Mouse (Mus musculus) kidney, adult 11 months (tissue): Measurements from ENCODE around the gene Slc1a2.

ENCODE experiments used
- DNase-seq: peaks from one replicate; pipeline ENCODE4 v3.0.0; 2022

Gene Slc1a2

GRCm38 (mm10) chr2:102658163-102658660 lies at the start of gene Slc1a2:
TSS of gene Slc1a2 (plus strand) at chr2:102658659.
- DNase-seq, result no peak

DNA sequence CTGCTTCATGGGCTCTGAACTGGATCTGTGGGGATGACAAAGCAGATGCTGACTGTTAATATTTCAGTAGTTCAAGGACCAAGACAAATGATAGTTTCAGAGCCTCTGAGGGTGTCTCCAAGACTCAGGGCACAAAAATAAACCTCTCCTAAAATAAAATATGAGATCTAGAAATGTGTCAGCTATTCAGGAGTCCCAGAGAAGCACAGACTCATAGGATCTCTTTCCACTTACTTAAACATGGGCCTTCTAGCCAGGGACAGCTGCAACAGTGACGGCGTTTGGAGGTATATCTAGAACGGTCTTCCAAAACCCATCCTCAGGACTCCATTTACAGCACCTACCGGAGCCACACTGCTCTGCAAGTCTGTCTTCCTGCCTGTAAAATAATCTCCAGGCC lies 48.0 kb upstream of the Slc1a2 start:
- no peak for DNase-seq

DNA sequence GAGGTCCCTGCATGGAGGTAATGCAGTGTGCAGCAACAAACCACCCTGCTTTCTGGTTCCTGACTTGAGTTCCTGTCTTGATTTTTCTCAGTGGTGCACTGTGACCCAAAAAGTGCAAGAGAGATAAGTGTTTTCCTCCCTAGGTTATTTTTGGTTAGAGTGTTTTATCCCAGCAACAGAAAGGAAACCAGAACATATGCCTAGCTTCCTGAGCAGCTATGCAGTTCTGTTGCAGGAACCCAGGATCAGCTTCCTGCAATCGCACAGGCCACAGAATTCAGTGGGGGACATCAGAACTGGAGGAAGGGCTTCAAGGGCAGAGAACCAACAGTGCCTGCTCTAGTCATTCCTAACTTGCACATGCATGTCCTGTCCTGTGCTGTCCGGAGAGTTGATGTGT lies 41.8 kb upstream of the Slc1a2 start:
- no peak for DNase-seq

- no peak for DNase-seq
Observed at GRCm38 (mm10) chr2:102620744-102621429, 37.6 kb upstream of the Slc1a2 start.

DNA sequence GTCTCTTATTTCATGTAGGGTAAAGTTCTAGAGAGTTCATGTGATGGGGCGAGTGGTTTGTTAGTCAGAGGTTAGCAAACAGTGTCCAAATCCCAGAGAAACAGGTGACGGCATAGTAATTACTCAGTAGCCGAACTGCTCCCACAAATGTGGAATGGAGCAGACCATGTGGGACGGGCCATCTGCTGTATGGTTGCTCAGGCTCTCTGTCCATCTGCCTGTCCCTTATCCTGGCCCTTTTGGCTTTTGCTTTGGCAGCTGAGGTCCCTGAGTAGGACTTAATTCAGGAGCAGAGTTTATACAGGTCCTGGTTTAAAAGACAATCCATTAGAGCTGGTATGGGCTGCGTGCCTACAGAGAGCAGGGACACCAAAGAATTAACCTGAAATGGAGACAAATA lies 36.3 kb upstream of the Slc1a2 start:
- no peak for DNase-seq

DNA sequence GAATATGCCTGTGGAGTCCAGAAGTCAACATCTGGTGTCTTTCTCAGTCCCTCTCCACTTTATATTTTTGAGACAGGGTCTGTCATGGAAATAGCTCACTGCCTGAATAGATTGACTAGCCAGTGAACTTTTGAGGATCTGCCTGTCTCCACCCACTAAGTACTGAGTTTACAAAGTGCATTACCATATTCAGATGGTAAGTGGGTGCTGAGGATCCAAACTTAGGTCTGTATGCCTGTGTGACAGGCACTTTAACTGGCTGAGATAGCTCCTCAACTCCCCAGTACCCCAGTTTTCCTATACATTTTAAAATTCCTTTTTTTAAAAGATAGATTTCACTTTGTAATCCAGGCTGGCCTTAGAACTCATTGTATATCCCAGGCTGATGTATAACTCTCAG lies 35.5 kb upstream of the Slc1a2 start:
- DNase-seq, result no peak

GRCm38 (mm10) chr2:102624538-102624937 lies 33.9 kb upstream of the Slc1a2 start:
- no peak for DNase-seq

DNA sequence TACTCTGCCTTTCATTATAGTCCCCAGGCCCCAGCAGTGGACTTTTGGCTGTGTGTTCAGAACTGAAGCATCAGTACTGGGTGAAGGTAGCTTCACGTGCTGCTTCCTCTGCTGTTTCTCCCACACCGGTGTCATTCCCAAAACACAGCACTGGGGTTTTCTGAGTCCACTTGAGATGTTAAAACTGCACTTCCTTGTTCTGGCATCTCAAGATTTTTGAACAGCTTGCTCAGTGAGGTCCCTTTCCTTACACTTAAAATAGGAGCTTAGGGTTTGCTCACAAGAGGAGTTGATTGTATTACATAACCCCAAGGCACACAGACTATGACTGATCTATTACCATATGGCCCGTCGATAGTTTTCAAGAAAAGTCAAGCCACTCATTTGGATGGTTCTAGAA lies 26.1 kb upstream of the Slc1a2 start:
- DNase-seq, result no peak

- DNase-seq, result no peak
Observed at GRCm38 (mm10) chr2:102634010-102634409, 24.4 kb upstream of the Slc1a2 start.

- no peak for DNase-seq
Observed at GRCm38 (mm10) chr2:102635523-102636060, 22.9 kb upstream of the Slc1a2 start.

GRCm38 (mm10) chr2:102636116-102636600 lies 22.3 kb upstream of the Slc1a2 start:
- DNase-seq, result no peak

GRCm38 (mm10) chr2:102638140-102638539 lies 20.3 kb upstream of the Slc1a2 start:
- no peak for DNase-seq

DNA sequence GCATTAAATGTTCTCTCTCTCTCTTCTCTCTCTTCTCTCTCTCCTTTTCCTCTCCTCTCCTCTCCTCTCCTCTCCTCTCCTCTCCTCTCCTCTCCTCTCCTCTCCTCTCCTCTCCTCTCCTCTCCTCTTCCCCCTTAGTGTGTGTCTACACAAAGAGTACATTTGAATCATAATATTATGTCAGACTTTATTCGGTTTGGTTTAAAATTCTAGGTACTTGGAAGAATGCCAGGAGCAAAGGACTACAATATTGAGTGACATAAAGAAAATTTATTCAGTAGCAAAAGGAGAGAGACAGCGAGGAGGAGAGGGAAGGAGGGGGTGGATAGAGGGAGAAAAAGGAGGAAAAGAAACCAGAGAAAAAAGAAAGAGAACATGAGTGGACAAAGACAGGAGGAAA lies 19.8 kb upstream of the Slc1a2 start:
- DNase-seq, result no peak

DNA sequence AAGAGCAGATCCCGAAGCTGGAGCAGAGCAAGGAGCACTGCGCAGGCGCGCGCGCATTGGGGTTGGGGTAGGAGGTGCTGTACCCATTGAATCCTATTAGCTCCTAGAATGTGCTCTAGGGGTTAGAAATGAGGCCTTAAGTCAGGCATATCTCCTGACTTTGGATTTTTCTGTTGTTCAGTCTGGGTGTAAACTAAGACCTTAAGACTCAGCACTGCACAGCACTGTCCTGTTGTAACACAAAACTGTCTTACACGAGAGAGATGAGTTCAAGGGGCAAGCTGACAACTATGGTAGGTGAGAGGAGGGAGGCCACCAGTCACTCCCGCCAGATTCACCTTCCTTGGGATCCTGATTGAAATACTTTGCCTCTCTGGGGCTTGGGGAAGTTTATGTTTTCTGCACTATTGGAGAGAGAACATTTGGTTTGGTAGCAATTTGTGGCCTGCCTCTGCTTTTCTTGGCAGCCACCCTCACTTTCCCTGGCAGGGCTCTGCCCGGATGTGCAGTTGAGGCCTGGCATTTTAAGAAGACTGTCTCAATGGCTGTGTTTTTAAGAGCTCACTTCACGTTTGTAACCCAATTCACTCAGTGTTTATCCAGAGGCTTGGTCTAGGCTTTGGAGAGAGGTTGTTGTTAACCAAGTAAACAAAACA lies 9.5 kb upstream of the Slc1a2 start:
- DNase-seq, result no peak

- DNase-seq, result no peak
Observed at GRCm38 (mm10) chr2:102650322-102650721, 8.1 kb upstream of the Slc1a2 start.

DNA sequence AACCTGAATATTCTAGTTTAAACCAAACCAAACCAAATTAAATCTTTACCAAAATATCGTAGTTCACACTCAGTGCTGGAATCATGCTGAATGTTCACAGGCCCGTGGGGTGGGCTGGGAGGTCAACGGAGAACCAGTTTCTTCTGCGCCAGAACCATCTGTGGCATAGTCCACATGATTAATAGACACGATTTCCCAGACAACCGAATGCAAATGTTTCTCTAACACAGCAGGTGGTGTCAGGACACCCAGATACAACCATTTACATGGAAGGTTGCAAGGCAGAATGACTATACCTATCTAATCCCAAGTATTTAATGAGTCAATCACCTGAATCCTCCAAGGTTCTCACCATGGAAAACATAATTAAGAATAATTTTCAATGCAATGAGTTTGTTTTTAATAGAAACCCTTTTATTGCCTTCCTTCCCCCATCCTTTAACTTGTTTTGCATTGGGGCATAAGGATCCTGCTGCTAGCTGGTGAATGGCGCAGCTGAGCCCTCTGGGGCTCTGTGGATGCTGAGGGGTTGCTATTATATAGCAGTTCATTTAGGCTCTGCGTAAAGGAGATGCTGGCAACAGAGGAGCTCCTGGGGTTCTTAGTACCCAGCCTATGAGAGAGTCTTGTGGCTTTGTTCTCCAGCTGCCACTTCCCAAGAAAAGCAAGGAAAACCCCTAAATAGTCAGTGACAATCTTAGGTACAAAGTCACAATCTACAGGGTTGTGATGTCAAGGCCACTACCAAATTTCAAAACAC lies 2.3 kb upstream of the Slc1a2 start:
- no peak for DNase-seq

- no peak for DNase-seq
Observed at GRCm38 (mm10) chr2:102657726-102658125, 733 bp upstream of the Slc1a2 start.

DNA sequence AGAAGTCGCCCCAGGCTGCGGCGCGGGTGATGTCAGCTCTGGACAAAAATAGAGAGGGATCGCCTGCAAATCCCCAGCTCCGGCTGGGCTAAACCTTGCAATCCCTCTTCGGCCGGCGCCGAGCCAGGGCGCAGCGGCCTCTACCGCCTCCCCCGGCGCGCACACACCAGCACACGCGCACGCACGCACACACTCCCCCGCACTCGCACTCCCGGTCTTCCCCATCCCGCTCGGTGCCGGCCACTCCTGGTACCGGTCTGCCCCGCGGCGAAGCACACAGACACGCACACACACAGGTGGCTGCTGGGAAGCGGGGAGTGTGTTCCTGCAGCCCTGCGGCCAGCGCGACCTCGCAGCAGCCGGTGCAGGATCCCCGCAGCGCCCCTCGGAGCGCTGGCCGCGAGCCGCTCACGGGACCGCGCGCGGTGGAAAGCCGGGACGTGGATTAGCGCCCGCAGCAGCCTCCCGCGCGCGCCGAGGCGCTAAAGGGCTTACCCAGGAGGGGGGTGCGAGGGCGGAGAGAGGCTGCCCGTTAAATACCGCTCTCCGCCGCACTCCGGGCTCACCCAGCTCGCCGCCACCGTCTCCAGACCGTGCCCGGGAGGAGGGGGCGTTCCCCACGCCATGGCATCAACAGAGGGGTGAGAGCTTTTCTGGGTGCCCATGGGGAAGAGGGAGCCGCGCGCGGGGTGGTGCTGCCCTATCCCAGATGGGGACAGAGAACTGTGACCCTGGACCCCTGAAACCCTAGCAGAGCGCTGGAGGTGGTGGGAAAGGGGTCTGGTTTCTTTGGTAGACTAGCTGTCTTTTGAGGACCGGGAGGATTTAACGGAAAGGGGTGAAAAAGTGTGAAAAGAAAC lies 432 bp downstream of the Slc1a2 start:
- no peak for DNase-seq

DNA sequence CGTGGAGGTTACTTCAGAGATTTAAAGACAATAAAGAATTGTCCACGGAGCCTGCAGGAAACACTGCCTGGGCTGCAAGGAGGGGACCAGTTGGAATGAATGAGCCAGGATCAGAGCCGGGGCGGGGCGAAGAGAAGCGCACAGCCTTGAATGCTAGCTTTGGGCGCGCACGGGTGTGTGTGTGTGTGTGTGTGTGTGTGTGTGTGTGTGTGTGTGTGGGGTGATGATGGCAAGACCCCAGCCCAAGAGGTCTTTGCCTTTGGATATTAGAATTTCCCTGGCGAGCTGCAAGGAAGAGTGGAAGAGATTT lies 1.0 kb downstream of the Slc1a2 start:
- DNase-seq, result no peak

DNA sequence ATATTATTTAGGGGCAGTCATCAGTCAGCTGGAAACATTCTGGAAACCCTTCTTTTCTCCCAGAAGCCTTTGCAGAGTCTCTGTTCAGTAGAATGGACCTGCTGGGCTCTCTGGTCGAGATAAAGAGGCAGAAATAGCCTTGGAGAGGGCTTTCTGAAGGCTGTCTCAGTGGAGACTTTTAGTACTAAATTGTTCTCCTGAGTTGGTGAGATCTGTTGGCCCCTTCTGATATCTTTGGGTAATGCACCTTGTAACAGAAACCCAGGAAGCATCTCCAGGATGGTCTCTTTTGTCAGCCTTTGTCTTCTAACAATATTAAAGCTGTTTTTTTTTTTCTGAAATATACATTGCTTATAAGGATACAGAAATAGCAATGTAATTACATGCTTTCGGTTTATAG lies 2.6 kb downstream of the Slc1a2 start:
- no peak for DNase-seq

GRCm38 (mm10) chr2:102662911-102663310 lies 4.5 kb downstream of the Slc1a2 start:
- no peak for DNase-seq

- DNase-seq, result no peak
Observed at GRCm38 (mm10) chr2:102663339-102663738, 4.9 kb downstream of the Slc1a2 start.

- no peak for DNase-seq
Observed at GRCm38 (mm10) chr2:102663865-102664264, 5.4 kb downstream of the Slc1a2 start.
